Mouse (Mus musculus) forebrain, embryonic 13.5 days (tissue): ENCODE results near the gene Ltbr. TPM values are rescaled to one million over a fixed set of nuclear protein-coding genes. Genes with fewer than 3 reads are reported as not detected.

Experiments
- ATAC-seq: fragments of 200-750 bp; cut with Nextera tagmentation; 2 replicates; pipeline ENCODE4 v1.8.0; 2017
- H3K27ac ChIP-seq: fragments of 300-500 bp; sonication (generic); 2 replicates; pipeline ENCODE4 v1.5.1; 2015; ENCODE audit warnings: inconsistent platforms, mild to moderate bottlenecking, moderate library complexity
- H3K27me3 ChIP-seq: fragments of 300-500 bp; sonication (generic); 2 replicates; pipeline ENCODE4 v1.6.1; 2015; ENCODE audit warnings: mild to moderate bottlenecking, inconsistent platforms
- H3K36me3 ChIP-seq: fragments of 300-500 bp; sonication (generic); 2 replicates; pipeline ENCODE4 v1.6.1; 2015; ENCODE audit warnings: mild to moderate bottlenecking, inconsistent platforms; ENCODE audit not compliant: poor library complexity, severe bottlenecking
- H3K4me1 ChIP-seq: fragments of 300-500 bp; sonication (generic); 2 replicates; pipeline ENCODE4 v1.6.1; 2015; ENCODE audit warnings: inconsistent platforms
- H3K4me2 ChIP-seq: fragments of 300-500 bp; sonication (generic); 2 replicates; pipeline ENCODE4 v1.6.1; 2015; ENCODE audit warnings: inconsistent platforms, mild to moderate bottlenecking, moderate library complexity
- H3K4me3 ChIP-seq: fragments of 300-500 bp; sonication (generic); 2 replicates; pipeline ENCODE4 v1.5.1; 2015; ENCODE audit warnings: mild to moderate bottlenecking, inconsistent platforms
- H3K9ac ChIP-seq: fragments of 300-500 bp; sonication (generic); 2 replicates; pipeline ENCODE4 v1.6.1; 2015; ENCODE audit warnings: mild to moderate bottlenecking, inconsistent platforms
- H3K9me3 ChIP-seq: fragments of 300-500 bp; sonication (generic); replicated peaks from 2 replicates; pipeline ENCODE4 v1.6.1; 2016; ENCODE audit warnings: inconsistent platforms
- WGBS: fragments of 180-500 bp; shearing (Covaris S2); methylation state at CpG from one replicate; pipeline ENCODE4 v1.1.7; 2015; 5-methylcytosine and 5-hydroxymethylcytosine counted together
- polyA plus RNA-seq: library from polyadenylated mRNA; unstranded; fragments of >200 nt; fragmentation: Nextera tagmentation; extraction: Ambion mirVana; gene quantifications from 2 replicates; pipeline ENCODE4 v1.2.1, GENCODE M21; 2015

Ltbr gene
- polyA plus RNA-seq, 1 experiment from 2014 or later: 12.3 TPM

GRCm38 (mm10) chr6:125320323-125320722 is 6.6 kb upstream of the Ltbr start, which contains the start of gene Scnn1a:
Gene Scnn1a (plus strand): TSS chr6:125320659.
- no peaks in the 10 kb centered on the region for H3K9me3 ChIP-seq
- no peak within 1 kb of the TSS for H3K9ac ChIP-seq
- H3K4me3 ChIP-seq: no peak within 1 kb of the TSS
- no peak within 1 kb of the TSS for H3K27ac ChIP-seq
- peaks cover 41% of the 10 kb centered on the region for H3K27me3 ChIP-seq
- H3K4me1 ChIP-seq: peaks cover 6% of the 10 kb centered on the region; the same call in 1 of the 2 replicates
- no peaks in the 10 kb centered on the region for H3K36me3 ChIP-seq
- WGBS: 77% methylated on average over 1 of the region's 1 CpGs
- ATAC-seq: no peak
- no peak within 1 kb of the TSS for H3K4me2 ChIP-seq

- H3K9me3 ChIP-seq: no peaks in the 10 kb centered on the region
- H3K9ac ChIP-seq: no peak overlapping the region
- no peak overlapping the region for H3K27ac ChIP-seq
- H3K4me1 ChIP-seq: peaks cover 6% of the 10 kb centered on the region; the same call in 1 of the 2 replicates
- ATAC-seq: no peak
- no peak overlapping the region for H3K4me2 ChIP-seq
- H3K36me3 ChIP-seq: no peaks in the 10 kb centered on the region
- peaks cover 41% of the 10 kb centered on the region for H3K27me3 ChIP-seq
- H3K4me3 ChIP-seq: no peak overlapping the region
Observed at GRCm38 (mm10) chr6:125319919-125320296, 6.2 kb upstream of the Ltbr start.

DNA sequence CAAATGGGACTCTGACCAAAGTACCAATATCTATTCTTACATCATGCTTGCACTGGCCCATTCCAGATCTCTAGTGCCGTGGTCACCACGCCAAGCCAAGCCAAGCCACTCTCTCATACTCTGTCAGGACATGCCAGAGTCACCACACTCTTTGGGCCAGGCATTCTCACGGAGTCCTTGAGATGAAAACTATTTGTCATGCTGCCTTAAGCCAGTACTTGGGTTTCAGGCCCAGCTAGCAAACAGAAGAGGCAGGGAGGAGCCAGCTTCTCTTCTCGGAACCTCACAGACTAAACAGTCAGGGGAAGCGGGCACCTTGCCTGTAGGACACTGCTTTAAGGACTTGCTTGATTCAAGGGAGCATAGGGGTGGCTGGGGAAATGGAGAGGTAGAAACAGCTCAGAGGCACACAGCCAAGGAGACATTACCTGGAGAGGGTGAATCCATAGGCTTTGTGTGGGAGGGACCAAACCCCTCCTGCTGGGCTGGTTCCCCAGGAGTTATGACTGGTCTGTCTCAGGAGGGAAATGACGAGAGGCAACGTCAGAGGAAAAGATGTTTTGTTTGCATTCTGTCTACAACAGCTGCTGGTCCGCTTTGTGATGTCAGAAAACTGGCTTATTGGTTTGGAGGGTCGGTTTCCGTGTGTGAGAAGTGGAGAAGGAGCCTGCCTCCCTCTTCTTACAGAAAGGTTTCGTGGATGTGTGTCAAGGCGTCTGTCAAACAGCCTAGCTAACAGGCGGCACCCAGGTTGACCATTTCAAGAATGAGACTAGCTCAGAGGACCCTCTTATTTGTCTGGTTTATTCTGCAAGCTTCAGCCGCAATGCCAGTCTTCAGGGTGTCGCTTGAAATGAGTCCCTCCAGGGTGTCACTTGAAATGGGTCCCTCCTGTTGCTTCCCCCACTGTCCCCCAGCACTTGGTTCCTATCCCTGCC is 5.6 kb upstream of the Ltbr start:
- peaks cover 46% of the 10 kb centered on the region for H3K27me3 ChIP-seq

GRCm38 (mm10) chr6:125317077-125317476 is 3.4 kb upstream of the Ltbr start:
- 63% methylated on average over 7 of the region's 7 CpGs for WGBS
- Histone ChIP-seq H3K4me3 (no peak overlapping the region), H3K4me2 (no peak overlapping the region), H3K9me3 (no peaks in the 10 kb centered on the region), H3K9ac (no peak overlapping the region), H3K36me3 (no peaks in the 10 kb centered on the region), H3K4me1 (peaks cover 26% of the 10 kb centered on the region), H3K27ac (no peak overlapping the region), H3K27me3 (peaks cover 51% of the 10 kb centered on the region)
- no peak for ATAC-seq

More for the DNA sequence above, 5.6 kb upstream of the Ltbr start:
- no peak for ATAC-seq
- H3K4me1 ChIP-seq: peaks cover 8% of the 10 kb centered on the region; the same call in 1 of the 2 replicates
- H3K27ac ChIP-seq: no peak overlapping the region
- WGBS: 72% methylated on average over 15 of the region's 15 CpGs
- no peak overlapping the region for H3K4me3 ChIP-seq
- no peaks in the 10 kb centered on the region for H3K36me3 ChIP-seq
- no peaks in the 10 kb centered on the region for H3K9me3 ChIP-seq
- no peak overlapping the region for H3K9ac ChIP-seq
- no peak overlapping the region for H3K4me2 ChIP-seq

DNA sequence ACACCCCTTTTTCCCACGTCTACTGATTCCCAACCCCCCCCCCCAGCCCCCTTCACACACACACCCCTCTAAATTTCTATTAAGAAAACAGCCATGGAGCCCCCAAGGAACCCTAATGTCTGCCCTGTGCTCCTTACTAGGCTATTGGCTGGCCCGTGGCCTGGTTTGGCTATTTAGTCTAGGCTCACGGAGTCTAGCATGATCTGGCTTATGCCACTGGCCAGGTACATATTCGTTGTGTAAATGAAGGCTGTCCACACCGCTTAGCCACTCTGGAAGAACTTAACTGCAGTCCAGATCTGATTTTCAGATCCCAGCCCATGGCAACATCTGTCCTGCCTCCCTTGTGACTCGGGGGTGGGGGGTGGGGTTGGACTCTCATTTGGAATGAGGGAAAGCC is 1.1 kb upstream of the Ltbr start:
- H3K27me3 ChIP-seq: peaks cover 28% of the 10 kb centered on the region
- peaks cover 20% of the 10 kb centered on the region for H3K4me1 ChIP-seq
- H3K36me3 ChIP-seq: no peaks in the 10 kb centered on the region
- WGBS: 81% methylated on average over 6 of the region's 6 CpGs
- no peak overlapping the region for H3K4me2 ChIP-seq
- no peaks in the 10 kb centered on the region for H3K9me3 ChIP-seq
- H3K4me3 ChIP-seq: no peak overlapping the region
- H3K27ac ChIP-seq: no peak overlapping the region
- no peak overlapping the region for H3K9ac ChIP-seq
- no peak for ATAC-seq

- Histone ChIP-seq H3K36me3 (no peaks in the 10 kb centered on the region), H3K4me2 (peak overlapping the region; percentile 63), H3K27me3 (peaks cover 23% of the 10 kb centered on the region), H3K4me3 (peak overlapping the region; percentile 37), H3K9ac (peak overlapping the region; percentile 66), H3K27ac (no peak overlapping the region), H3K9me3 (no peaks in the 10 kb centered on the region), H3K4me1 (peaks cover 23% of the 10 kb centered on the region)
- peak; percentile 43; the same call in 1 of the 2 replicates for ATAC-seq
- WGBS: 67% methylated on average over 7 of the region's 7 CpGs
Observed at GRCm38 (mm10) chr6:125314231-125314563, 512 bp upstream of the Ltbr start.

GRCm38 (mm10) chr6:125312581-125313355 is 917 bp downstream of the Ltbr start:
- ATAC-seq: no peak
- Histone ChIP-seq H3K4me2 (peak overlapping the region; percentile 63), H3K36me3 (no peaks in the 10 kb centered on the region), H3K4me1 (peaks cover 29% of the 10 kb centered on the region), H3K4me3 (peak overlapping the region; percentile 37), H3K9ac (peak overlapping the region; percentile 66), H3K27ac (no peak overlapping the region), H3K27me3 (peaks cover 17% of the 10 kb centered on the region; the same call in 1 of the 2 replicates), H3K9me3 (no peaks in the 10 kb centered on the region)
- 73% methylated on average over 22 of the region's 22 CpGs for WGBS

DNA sequence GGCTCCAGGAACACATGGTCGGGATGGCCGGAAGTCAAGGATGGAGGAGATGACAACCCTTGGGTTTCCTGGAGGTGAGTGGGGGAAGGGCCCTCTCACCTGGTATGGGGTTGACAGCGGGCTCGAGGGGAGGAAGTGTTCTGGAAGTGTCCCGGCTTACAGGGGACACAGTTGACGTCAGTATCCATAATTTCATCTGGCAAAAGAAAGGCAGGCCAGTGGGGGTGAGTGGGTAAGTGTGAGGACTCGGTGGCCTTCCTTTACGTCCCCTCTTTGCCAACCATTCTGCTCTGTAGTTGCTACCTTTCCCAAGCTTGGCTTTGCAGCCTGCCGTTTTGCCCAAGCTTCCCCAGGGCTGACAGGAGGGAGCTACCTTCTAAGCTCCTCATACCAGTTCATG is 1.5 kb downstream of the Ltbr start:
- ATAC-seq: no peak
- 91% methylated on average over 9 of the region's 9 CpGs for WGBS
- peaks cover 29% of the 10 kb centered on the region for H3K4me1 ChIP-seq
- H3K4me3 ChIP-seq: no peak overlapping the region
- no peak overlapping the region for H3K4me2 ChIP-seq
- no peak overlapping the region for H3K27ac ChIP-seq
- H3K9ac ChIP-seq: no peak overlapping the region
- H3K9me3 ChIP-seq: no peaks in the 10 kb centered on the region
- H3K27me3 ChIP-seq: peaks cover 17% of the 10 kb centered on the region; the same call in 1 of the 2 replicates
- H3K36me3 ChIP-seq: no peaks in the 10 kb centered on the region

DNA sequence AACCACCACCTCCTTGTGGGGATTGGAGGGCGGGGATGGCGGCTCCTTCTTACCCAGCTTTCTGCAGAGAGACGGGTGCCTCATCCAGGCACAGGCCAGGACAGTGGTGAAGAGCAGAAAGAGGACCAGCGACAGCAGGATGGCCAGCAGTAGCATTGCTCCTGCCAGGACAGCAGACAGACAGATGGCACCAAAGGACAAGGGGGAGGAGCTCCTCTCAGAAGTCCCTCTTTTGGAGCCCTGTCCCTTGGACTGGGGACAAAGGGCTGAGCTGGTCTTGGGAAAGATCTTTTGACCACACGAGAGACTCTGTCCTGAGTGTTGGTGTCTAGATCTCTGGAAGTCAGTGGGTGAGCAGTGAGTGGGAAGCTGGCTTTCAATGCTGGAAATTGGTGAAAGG is 4.3 kb downstream of the Ltbr start:
- Histone ChIP-seq H3K9me3 (no peaks in the 10 kb centered on the region), H3K27ac (no peak overlapping the region), H3K27me3 (peaks cover 13% of the 10 kb centered on the region; the same call in 1 of the 2 replicates), H3K4me1 (peaks cover 28% of the 10 kb centered on the region), H3K4me2 (no peak overlapping the region), H3K4me3 (no peak overlapping the region), H3K36me3 (no peaks in the 10 kb centered on the region), H3K9ac (no peak overlapping the region)
- WGBS: 40% methylated on average over 5 of the region's 5 CpGs
- ATAC-seq: no peak

GRCm38 (mm10) chr6:125308921-125309320 is 4.8 kb downstream of the Ltbr start:
- H3K4me3 ChIP-seq: no peak overlapping the region
- H3K4me2 ChIP-seq: peak overlapping the region; percentile 22
- peak; percentile 36; the same call in 1 of the 2 replicates for ATAC-seq
- 11% methylated on average over 13 of the region's 13 CpGs for WGBS
- H3K9ac ChIP-seq: no peak overlapping the region
- H3K9me3 ChIP-seq: no peaks in the 10 kb centered on the region
- 0 out of 2 replicates have a peak, but pooled peaks cover 8% of the 10 kb centered on the region for H3K27me3 ChIP-seq
- H3K36me3 ChIP-seq: no peaks in the 10 kb centered on the region
- H3K27ac ChIP-seq: no peak overlapping the region
- H3K4me1 ChIP-seq: peaks cover 24% of the 10 kb centered on the region

DNA sequence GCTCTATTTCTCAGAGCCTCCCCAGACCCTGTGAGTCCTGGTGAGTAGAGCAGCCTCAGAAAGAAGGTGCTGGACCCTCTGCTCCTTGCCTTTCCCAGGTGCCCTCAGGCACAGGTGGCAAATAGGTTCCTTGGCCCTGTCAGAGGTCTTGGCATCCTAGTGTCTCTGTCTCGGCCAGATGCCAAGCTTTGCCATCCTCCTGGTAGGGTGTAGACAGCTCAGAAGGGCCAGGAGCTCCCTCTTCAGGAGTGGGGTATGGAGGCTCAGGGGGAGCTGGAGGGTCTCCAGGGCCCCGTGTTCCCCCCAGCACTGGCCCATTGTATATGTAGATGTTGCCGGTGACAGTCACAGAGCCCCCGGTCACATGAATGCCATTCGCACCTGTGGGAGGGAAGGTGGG is 6.6 kb downstream of the Ltbr start:
- Histone ChIP-seq H3K9ac (no peak overlapping the region), H3K27me3 (no peaks in the 10 kb centered on the region), H3K4me2 (no peak overlapping the region), H3K36me3 (no peaks in the 10 kb centered on the region), H3K27ac (no peak overlapping the region), H3K4me1 (peaks cover 9% of the 10 kb centered on the region; the same call in 1 of the 2 replicates), H3K9me3 (no peaks in the 10 kb centered on the region), H3K4me3 (no peak overlapping the region)
- WGBS: 91% methylated on average over 5 of the region's 5 CpGs
- no peak for ATAC-seq

- Histone ChIP-seq H3K4me3 (no peak overlapping the region), H3K4me2 (no peak overlapping the region), H3K27ac (no peak overlapping the region), H3K9me3 (no peaks in the 10 kb centered on the region), H3K36me3 (no peaks in the 10 kb centered on the region), H3K4me1 (peaks cover 9% of the 10 kb centered on the region; the same call in 1 of the 2 replicates), H3K27me3 (no peaks in the 10 kb centered on the region), H3K9ac (no peak overlapping the region)
- no peak for ATAC-seq
- WGBS: 89% methylated on average over 6 of the region's 6 CpGs
Observed at GRCm38 (mm10) chr6:125305465-125305864, 8.2 kb downstream of the Ltbr start.
